Mouse (Mus musculus) megakaryocyte, embryonic 14.5 days (primary cell): ENCODE measurements at regions not wholly inside any gene's neighbourhood (a gene's known extent, or its start where the extent isn't known, plus 50 kb on each side); places are given as distances from the start of the nearest gene placed in this dataset.

Experiments
- H3K27me3 ChIP-seq: replicated peaks from 2 replicates; pipeline ENCODE3; 2012; ENCODE audit warnings: inconsistent platforms
- H3K36me3 ChIP-seq: replicated peaks from 2 replicates; pipeline ENCODE3; 2012; ENCODE audit warnings: low read length, inconsistent platforms, mixed read lengths
- H3K4me1 ChIP-seq: 2 replicates; pipeline ENCODE4 v1.6.1; 2012; ENCODE audit warnings: inconsistent platforms
- H3K4me3 ChIP-seq: replicated peaks from 2 replicates; pipeline ENCODE3; 2012; ENCODE audit warnings: moderate library complexity, mild to moderate bottlenecking, inconsistent platforms
- H3K9me3 ChIP-seq: 2 replicates; pipeline ENCODE4 v1.6.1; 2012; ENCODE audit warnings: inconsistent platforms
- FLI1 ChIP-seq: IDR thresholded peaks from 2 replicates; pipeline ENCODE4 v1.6.1; 2012; ENCODE audit warnings: low read length, inconsistent platforms, mixed read lengths
- GATA1 ChIP-seq: IDR thresholded peaks from 3 replicates; pipeline ENCODE4 v1.6.1; 2012; ENCODE audit warnings: mixed read lengths, low read length, inconsistent platforms, borderline replicate concordance

DNA sequence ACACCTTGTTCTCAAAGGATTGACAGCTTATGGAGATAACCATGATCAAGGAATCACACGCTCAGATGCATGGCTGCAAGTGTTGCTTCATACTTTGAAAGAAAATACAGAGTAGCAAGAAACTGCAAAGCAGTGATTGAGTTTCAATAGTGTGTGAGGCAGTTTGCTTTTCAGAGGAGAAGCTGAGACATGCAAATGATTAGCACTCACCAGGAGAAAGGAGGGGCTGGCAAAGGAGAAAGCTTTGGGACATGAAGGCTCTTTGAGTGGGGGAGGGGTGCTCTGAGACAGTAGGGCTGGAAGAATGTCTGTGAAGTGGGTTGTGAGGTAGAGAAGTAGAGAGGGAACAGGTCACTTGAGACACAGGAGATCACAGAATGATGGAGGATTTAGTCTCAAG lies 238.7 kb upstream of the Fggy start:
- no peaks in the 10 kb centered on the region for H3K27me3 ChIP-seq
- peaks cover 24% of the 10 kb centered on the region for H3K4me1 ChIP-seq

DNA sequence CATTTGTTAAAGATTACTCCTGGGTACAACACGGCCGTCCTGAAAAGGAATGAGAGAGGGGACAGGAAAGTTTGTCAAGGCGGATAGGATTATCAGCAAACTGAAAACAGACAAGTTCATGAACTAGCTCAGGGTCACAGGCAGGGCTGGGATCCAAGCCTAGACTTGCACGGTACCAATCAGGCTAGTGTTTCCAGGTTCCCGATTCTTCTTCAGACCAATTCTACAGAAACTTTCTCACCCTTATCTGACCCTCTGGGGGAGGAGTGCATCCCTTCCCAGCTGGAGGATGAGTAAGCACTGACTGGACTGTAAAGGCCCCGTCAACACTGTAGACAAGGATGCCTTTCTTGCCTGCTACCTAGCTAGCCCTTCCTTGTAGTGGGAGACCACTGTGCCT lies 238.3 kb upstream of the Fggy start:
- Histone ChIP-seq H3K27me3 (no peaks in the 10 kb centered on the region), H3K9me3 (no peaks in the 10 kb centered on the region), H3K4me1 (peaks cover 24% of the 10 kb centered on the region), H3K36me3 (no peaks in the 10 kb centered on the region), H3K4me3 (peak overlapping the region; percentile 76)
- TF ChIP-seq GATA1 = no peak
- no peak for TF ChIP-seq FLI1

More for the DNA sequence above, 238.7 kb upstream of the Fggy start:
- H3K36me3 ChIP-seq = no peaks in the 10 kb centered on the region
- no peak overlapping the region for H3K4me3 ChIP-seq
- H3K9me3 ChIP-seq = no peaks in the 10 kb centered on the region
- TF ChIP-seq GATA1 (no peak), FLI1 (no peak)

DNA sequence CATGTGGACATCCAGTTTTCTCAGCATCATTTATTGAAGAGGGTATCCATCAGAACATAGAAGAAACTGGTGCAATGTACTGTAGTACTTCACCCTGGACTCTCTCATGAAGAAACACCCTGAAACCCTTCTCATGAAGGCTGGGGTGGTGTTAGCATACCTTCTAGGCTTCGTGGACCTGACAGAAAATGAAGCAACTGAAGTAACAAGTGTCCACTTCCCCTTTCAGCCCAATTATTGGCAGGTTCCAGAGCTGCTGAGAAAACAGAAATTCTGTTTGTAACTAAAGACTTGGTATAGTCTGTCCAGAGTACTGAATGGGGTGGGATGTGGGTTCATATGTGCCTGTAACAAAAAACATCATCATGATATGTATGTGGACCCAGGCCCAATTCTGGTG lies 231.4 kb upstream of the Fggy start:
- Histone ChIP-seq H3K27me3 (no peaks in the 10 kb centered on the region), H3K9me3 (peaks cover 3% of the 10 kb centered on the region; the same call in 1 of the 2 replicates), H3K36me3 (peaks cover 2% of the 10 kb centered on the region), H3K4me3 (no peak overlapping the region), H3K4me1 (0 out of 2 replicates have a peak, but pooled peaks cover 3% of the 10 kb centered on the region)
- no peak for TF ChIP-seq GATA1
- TF ChIP-seq FLI1 = no peak

DNA sequence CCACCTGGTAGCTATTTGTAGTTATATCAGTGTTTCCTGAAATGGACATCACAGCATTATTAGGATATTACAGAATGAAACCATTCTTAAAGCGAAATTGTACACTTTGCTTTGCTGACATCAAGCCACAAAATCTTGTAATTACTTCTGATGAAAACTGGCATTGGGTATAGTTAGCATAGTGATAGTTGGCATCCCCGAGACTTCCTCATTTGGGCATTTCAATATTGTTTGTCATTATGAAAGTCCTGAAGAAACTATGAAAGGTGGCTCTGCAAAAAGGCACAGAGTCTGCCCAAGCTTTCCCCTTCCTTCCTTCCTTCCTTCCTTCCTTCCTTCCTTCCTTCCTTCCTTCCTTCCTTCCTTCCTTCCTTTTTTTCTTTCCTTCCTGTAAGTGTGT lies 217.5 kb upstream of the Fggy start:
- H3K9me3 ChIP-seq = peaks cover 8% of the 10 kb centered on the region
- peaks cover 8% of the 10 kb centered on the region for H3K4me1 ChIP-seq
- H3K36me3 ChIP-seq = peaks cover 3% of the 10 kb centered on the region
- H3K27me3 ChIP-seq = no peaks in the 10 kb centered on the region
- H3K4me3 ChIP-seq = no peak overlapping the region
- no peak for TF ChIP-seq GATA1
- no peak for TF ChIP-seq FLI1

- no peak overlapping the region for H3K4me3 ChIP-seq
- no peak for TF ChIP-seq FLI1
Observed at GRCm38 (mm10) chr4:95340926-95341325, 216.4 kb upstream of the Fggy start.

GRCm38 (mm10) chr4:95346722-95347197 lies 210.5 kb upstream of the Fggy start:
- Histone ChIP-seq H3K4me3 (no peak overlapping the region), H3K4me1 (no peaks in the 10 kb centered on the region; the same call in 1 of the 2 replicates), H3K27me3 (no peaks in the 10 kb centered on the region), H3K36me3 (peaks cover 3% of the 10 kb centered on the region), H3K9me3 (peaks cover 6% of the 10 kb centered on the region)
- no peak for TF ChIP-seq FLI1

More at GRCm38 (mm10) chr4:95340926-95341325, 216.4 kb upstream of the Fggy start:
- Histone ChIP-seq H3K4me1 (peaks cover 8% of the 10 kb centered on the region), H3K36me3 (peaks cover 3% of the 10 kb centered on the region), H3K9me3 (peaks cover 8% of the 10 kb centered on the region), H3K27me3 (no peaks in the 10 kb centered on the region)

GRCm38 (mm10) chr4:95347436-95347835 lies 209.9 kb upstream of the Fggy start:
- Histone ChIP-seq H3K9me3 (peaks cover 6% of the 10 kb centered on the region), H3K4me3 (no peak overlapping the region), H3K4me1 (peaks cover 5% of the 10 kb centered on the region), H3K36me3 (peaks cover 3% of the 10 kb centered on the region), H3K27me3 (no peaks in the 10 kb centered on the region)
- TF ChIP-seq FLI1 (no peak), GATA1 (no peak)

- H3K4me3 ChIP-seq = no peak overlapping the region
- H3K4me1 ChIP-seq = peaks cover 17% of the 10 kb centered on the region
- no peaks in the 10 kb centered on the region for H3K27me3 ChIP-seq
- TF ChIP-seq GATA1 (no peak), FLI1 (no peak)
- peaks cover 1% of the 10 kb centered on the region for H3K36me3 ChIP-seq
- peaks cover 4% of the 10 kb centered on the region for H3K9me3 ChIP-seq
Observed at GRCm38 (mm10) chr4:95348405-95349123, 208.7 kb upstream of the Fggy start.

DNA sequence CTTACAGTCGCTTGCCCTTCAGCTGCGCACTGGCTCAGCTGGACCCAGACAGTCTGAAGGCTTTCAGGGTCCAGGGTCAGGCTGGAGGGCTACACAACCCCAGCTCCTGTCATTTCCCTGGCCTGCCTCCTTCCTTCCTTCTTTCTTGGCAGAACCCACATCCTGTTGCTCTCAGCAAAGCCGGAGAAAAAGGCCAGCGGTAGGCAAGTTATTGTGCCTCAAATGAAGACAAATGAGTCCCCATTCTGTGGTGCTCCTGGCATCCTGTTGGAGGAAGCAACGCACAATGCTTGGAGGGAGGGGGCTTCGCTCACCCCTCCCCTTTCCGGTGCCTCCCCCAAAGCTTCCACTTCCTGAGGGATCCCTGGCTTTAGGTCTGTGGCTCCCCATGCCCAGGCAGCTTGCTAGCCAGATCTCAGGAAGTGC lies 203.4 kb upstream of the Fggy start:
- Histone ChIP-seq H3K9me3 (no peaks in the 10 kb centered on the region), H3K4me1 (peaks cover 64% of the 10 kb centered on the region), H3K27me3 (no peaks in the 10 kb centered on the region), H3K36me3 (no peaks in the 10 kb centered on the region), H3K4me3 (peak overlapping the region; percentile 84)
- TF ChIP-seq GATA1 = no peak
- TF ChIP-seq FLI1 = peak; percentile 70

GRCm38 (mm10) chr4:95358674-95359073 lies 198.6 kb upstream of the Fggy start:
- H3K36me3 ChIP-seq = no peaks in the 10 kb centered on the region
- peaks cover 66% of the 10 kb centered on the region for H3K4me1 ChIP-seq
- H3K27me3 ChIP-seq = no peaks in the 10 kb centered on the region
- no peak overlapping the region for H3K4me3 ChIP-seq
- H3K9me3 ChIP-seq = no peaks in the 10 kb centered on the region
- TF ChIP-seq GATA1 (no peak), FLI1 (no peak)
